Mouse (Mus musculus) neural tube, embryonic 13.5 days (tissue): ENCODE data around the gene Zfp687. TPM values are rescaled to one million over a fixed set of nuclear protein-coding genes. Genes with fewer than 3 reads are reported as not detected.

Experiments
- ATAC-seq: fragments of 200-750 bp; cut with Nextera tagmentation; 2 replicates; pipeline ENCODE4 v1.8.0; 2017; ENCODE audit warnings: low read depth, mild to moderate bottlenecking, moderate TSS enrichment, moderate library complexity
- H3K27ac ChIP-seq: fragments of 300-500 bp; sonication (generic); replicated peaks from 2 replicates; pipeline ENCODE4 v1.5.1; 2015; ENCODE audit warnings: moderate library complexity, mild to moderate bottlenecking, inconsistent platforms
- H3K27me3 ChIP-seq: fragments of 300-500 bp; sonication (generic); 2 replicates; pipeline ENCODE4 v1.6.1; 2015; ENCODE audit warnings: mild to moderate bottlenecking, inconsistent platforms
- H3K36me3 ChIP-seq: fragments of 300-500 bp; sonication (generic); 2 replicates; pipeline ENCODE4 v1.6.1; 2015; ENCODE audit warnings: mild to moderate bottlenecking, inconsistent platforms
- H3K4me1 ChIP-seq: fragments of 300-500 bp; sonication (generic); replicated peaks from 2 replicates; pipeline ENCODE4 v1.6.1; 2015; ENCODE audit warnings: inconsistent platforms
- H3K4me2 ChIP-seq: fragments of 300-500 bp; sonication (generic); 2 replicates; pipeline ENCODE4 v1.6.1; 2015; ENCODE audit warnings: inconsistent platforms, mild to moderate bottlenecking, moderate library complexity
- H3K4me3 ChIP-seq: fragments of 300-500 bp; sonication (generic); 2 replicates; pipeline ENCODE4 v1.5.1; 2015; ENCODE audit warnings: mild to moderate bottlenecking, inconsistent platforms
- H3K9ac ChIP-seq: fragments of 300-500 bp; sonication (generic); 2 replicates; pipeline ENCODE4 v1.6.1; 2015; ENCODE audit warnings: moderate library complexity, mild to moderate bottlenecking, inconsistent platforms
- H3K9me3 ChIP-seq: fragments of 300-500 bp; sonication (generic); 2 replicates; pipeline ENCODE4 v1.6.1; 2016; ENCODE audit warnings: inconsistent platforms
- WGBS: fragments of 180-500 bp; shearing (Covaris S2); methylation state at CpG from one replicate; pipeline ENCODE4 v1.1.7; 2015; 5-methylcytosine and 5-hydroxymethylcytosine counted together
- polyA plus RNA-seq: library from polyadenylated mRNA; unstranded; fragments of >200 nt; fragmentation: Nextera tagmentation; extraction: Ambion mirVana; gene quantifications from 2 replicates; pipeline ENCODE4 v1.2.1, GENCODE M21; 2015

Zfp687 gene
- 20.4 and 21.5 TPM in 2 replicates for polyA plus RNA-seq

GRCm38 (mm10) chr3:95015337-95015872 is at the start of gene Zfp687:
Gene Zfp687, minus strand, starts transcription at chr3:95015448.
- Histone ChIP-seq H3K27me3 (no peaks in the 10 kb centered on the region), H3K4me3 (peak within 1 kb of the TSS; percentile 72), H3K4me1 (peaks cover 30% of the 10 kb centered on the region), H3K4me2 (peak within 1 kb of the TSS; percentile 99), H3K27ac (peak within 1 kb of the TSS; percentile 96), H3K9ac (peak within 1 kb of the TSS; percentile 85), H3K36me3 (peaks cover 19% of the 10 kb centered on the region), H3K9me3 (no peaks in the 10 kb centered on the region)
- peak; percentile 99 for ATAC-seq
- under 1% methylated on average over 24 of the region's 37 CpGs for WGBS

- H3K27ac ChIP-seq, result no peak overlapping the region
- no peak overlapping the region for H3K4me3 ChIP-seq
- H3K36me3 ChIP-seq, result peaks cover 98% of the 10 kb centered on the region
- H3K4me1 ChIP-seq, result no peaks in the 10 kb centered on the region
- no peak overlapping the region for H3K4me2 ChIP-seq
- H3K9me3 ChIP-seq, result no peaks in the 10 kb centered on the region
- 93% methylated on average over 4 of the region's 4 CpGs for WGBS
- H3K9ac ChIP-seq, result no peak overlapping the region
- H3K27me3 ChIP-seq, result no peaks in the 10 kb centered on the region
- ATAC-seq, result no peak
Observed at GRCm38 (mm10) chr3:95063741-95064140, 48.5 kb upstream of the Zfp687 start.

- Histone ChIP-seq H3K27ac (no peak overlapping the region), H3K4me1 (peaks cover 7% of the 10 kb centered on the region; the same call in 1 of the 2 replicates), H3K4me2 (no peak overlapping the region), H3K27me3 (no peaks in the 10 kb centered on the region), H3K36me3 (peaks cover 58% of the 10 kb centered on the region), H3K4me3 (no peak overlapping the region), H3K9ac (no peak overlapping the region), H3K9me3 (no peaks in the 10 kb centered on the region)
- no peak for ATAC-seq
- 85% methylated on average over 8 of the region's 8 CpGs for WGBS
Observed at GRCm38 (mm10) chr3:95058078-95058477, 42.8 kb upstream of the Zfp687 start.

GRCm38 (mm10) chr3:95056275-95056674 is 41.0 kb upstream of the Zfp687 start:
- peaks cover 40% of the 10 kb centered on the region for H3K36me3 ChIP-seq
- no peak overlapping the region for H3K9ac ChIP-seq
- WGBS, result 90% methylated on average over 7 of the region's 7 CpGs
- H3K9me3 ChIP-seq, result no peaks in the 10 kb centered on the region
- no peak for ATAC-seq
- peaks cover 7% of the 10 kb centered on the region; the same call in 1 of the 2 replicates for H3K4me1 ChIP-seq
- H3K27me3 ChIP-seq, result no peaks in the 10 kb centered on the region
- H3K27ac ChIP-seq, result no peak overlapping the region
- H3K4me3 ChIP-seq, result no peak overlapping the region
- H3K4me2 ChIP-seq, result no peak overlapping the region

GRCm38 (mm10) chr3:95054481-95055260 is 39.4 kb upstream of the Zfp687 start:
- Histone ChIP-seq H3K27me3 (no peaks in the 10 kb centered on the region), H3K4me1 (peaks cover 7% of the 10 kb centered on the region; the same call in 1 of the 2 replicates), H3K9me3 (no peaks in the 10 kb centered on the region), H3K36me3 (peaks cover 24% of the 10 kb centered on the region), H3K27ac (no peak overlapping the region), H3K4me2 (no peak overlapping the region), H3K4me3 (no peak overlapping the region), H3K9ac (no peak overlapping the region)
- WGBS, result 55% methylated on average over 10 of the region's 10 CpGs
- no peak for ATAC-seq

- H3K9me3 ChIP-seq, result no peaks in the 10 kb centered on the region
- H3K9ac ChIP-seq, result no peak overlapping the region
- peaks cover 7% of the 10 kb centered on the region; the same call in 1 of the 2 replicates for H3K4me1 ChIP-seq
- WGBS, result 39% methylated on average over 3 of the region's 3 CpGs
- no peak overlapping the region for H3K4me3 ChIP-seq
- H3K27me3 ChIP-seq, result no peaks in the 10 kb centered on the region
- no peak overlapping the region for H3K27ac ChIP-seq
- H3K4me2 ChIP-seq, result no peak overlapping the region
- peak; percentile 60; the same call in 1 of the 2 replicates for ATAC-seq
- H3K36me3 ChIP-seq, result peaks cover 15% of the 10 kb centered on the region
Observed at GRCm38 (mm10) chr3:95053701-95054100, 38.5 kb upstream of the Zfp687 start.

- Histone ChIP-seq H3K27me3 (no peaks in the 10 kb centered on the region), H3K36me3 (peaks cover 8% of the 10 kb centered on the region; the same call in 1 of the 2 replicates)
- 41% methylated on average over 1 of the region's 1 CpGs for WGBS
Observed at GRCm38 (mm10) chr3:95052959-95053358, 37.7 kb upstream of the Zfp687 start.

GRCm38 (mm10) chr3:95047914-95048313 is 32.7 kb upstream of the Zfp687 start:
- 77% methylated on average over 3 of the region's 3 CpGs for WGBS
- no peak overlapping the region for H3K27ac ChIP-seq
- no peak for ATAC-seq

More at GRCm38 (mm10) chr3:95052959-95053358, 37.7 kb upstream of the Zfp687 start:
- Histone ChIP-seq H3K27ac (no peak overlapping the region), H3K9me3 (no peaks in the 10 kb centered on the region), H3K4me1 (peaks cover 7% of the 10 kb centered on the region; the same call in 1 of the 2 replicates), H3K4me3 (no peak overlapping the region), H3K4me2 (no peak overlapping the region), H3K9ac (no peak overlapping the region)
- ATAC-seq, result 0 out of 2 replicates have a peak, but pooled peaks have one; percentile 53

GRCm38 (mm10) chr3:95046462-95047057 is 31.3 kb upstream of the Zfp687 start:
- H3K27me3 ChIP-seq, result no peaks in the 10 kb centered on the region
- H3K4me1 ChIP-seq, result peaks cover 6% of the 10 kb centered on the region
- WGBS, result 92% methylated on average over 11 of the region's 11 CpGs
- H3K9me3 ChIP-seq, result no peaks in the 10 kb centered on the region
- no peak overlapping the region for H3K27ac ChIP-seq
- H3K36me3 ChIP-seq, result no peaks in the 10 kb centered on the region
- H3K4me2 ChIP-seq, result no peak overlapping the region
- no peak for ATAC-seq
- H3K4me3 ChIP-seq, result no peak overlapping the region
- H3K9ac ChIP-seq, result no peak overlapping the region

More at GRCm38 (mm10) chr3:95047914-95048313, 32.7 kb upstream of the Zfp687 start:
- Histone ChIP-seq H3K9me3 (no peaks in the 10 kb centered on the region), H3K4me1 (peaks cover under 1% of the 10 kb centered on the region; the same call in 1 of the 2 replicates), H3K27me3 (no peaks in the 10 kb centered on the region), H3K4me2 (no peak overlapping the region), H3K36me3 (no peaks in the 10 kb centered on the region), H3K4me3 (no peak overlapping the region), H3K9ac (no peak overlapping the region)

- ATAC-seq, result no peak
- Histone ChIP-seq H3K9me3 (no peaks in the 10 kb centered on the region), H3K9ac (no peak overlapping the region), H3K4me1 (peaks cover 13% of the 10 kb centered on the region), H3K4me2 (no peak overlapping the region), H3K36me3 (peaks cover 11% of the 10 kb centered on the region; the same call in 1 of the 2 replicates), H3K27ac (no peak overlapping the region), H3K4me3 (no peak overlapping the region; the same call in 1 of the 2 replicates), H3K27me3 (no peaks in the 10 kb centered on the region)
- WGBS, result 83% methylated on average over 6 of the region's 6 CpGs
Observed at GRCm38 (mm10) chr3:95043251-95043650, 28.0 kb upstream of the Zfp687 start.

GRCm38 (mm10) chr3:95042838-95043229 is 27.6 kb upstream of the Zfp687 start:
- Histone ChIP-seq H3K9ac (peak overlapping the region; percentile 86), H3K4me2 (peak overlapping the region; percentile 77), H3K4me1 (peaks cover 13% of the 10 kb centered on the region), H3K27me3 (no peaks in the 10 kb centered on the region), H3K9me3 (no peaks in the 10 kb centered on the region), H3K4me3 (peak overlapping the region; percentile 66), H3K27ac (peak overlapping the region; percentile 57; the same call in 1 of the 2 replicates), H3K36me3 (peaks cover 15% of the 10 kb centered on the region; the same call in 1 of the 2 replicates)
- WGBS, result 26% methylated on average over 7 of the region's 7 CpGs
- ATAC-seq, result peak; percentile 69
